Mouse (Mus musculus) liver, adult (tissue): ENCODE results near the gene Gm11492.

Experiments used
- GATA4 ChIP-seq: IDR thresholded peaks from 2 replicates; pipeline ENCODE4 v1.6.1; 2014; ENCODE audit warnings: mild to moderate bottlenecking, low read length; ENCODE audit not compliant: insufficient replicate concordance

The Gm11492 gene

GRCm38 (mm10) chr11:87566501-87566900, at the start of gene Gm11492:
TSS of gene Gm11492 (plus strand) at chr11:87566653.
- no peak for TF ChIP-seq GATA4

GRCm38 (mm10) chr11:87519260-87519659, 47.2 kb upstream of the Gm11492 start:
- no peak for TF ChIP-seq GATA4

- TF ChIP-seq GATA4 = no peak
Measured at GRCm38 (mm10) chr11:87523466-87523865, 43.0 kb upstream of the Gm11492 start.

GRCm38 (mm10) chr11:87523967-87524366, 42.5 kb upstream of the Gm11492 start:
- TF ChIP-seq GATA4 = no peak

GRCm38 (mm10) chr11:87524780-87525179, 41.7 kb upstream of the Gm11492 start:
- TF ChIP-seq GATA4 = no peak

GRCm38 (mm10) chr11:87527364-87527763, 39.1 kb upstream of the Gm11492 start:
- TF ChIP-seq GATA4 = no peak

- no peak for TF ChIP-seq GATA4
Measured at GRCm38 (mm10) chr11:87527990-87528389, 38.5 kb upstream of the Gm11492 start.

- TF ChIP-seq GATA4 = no peak
Measured at GRCm38 (mm10) chr11:87531695-87532094, 34.8 kb upstream of the Gm11492 start.

GRCm38 (mm10) chr11:87542285-87542684, 24.2 kb upstream of the Gm11492 start:
- no peak for TF ChIP-seq GATA4

- no peak for TF ChIP-seq GATA4
Measured at GRCm38 (mm10) chr11:87542906-87543305, 23.5 kb upstream of the Gm11492 start.

GRCm38 (mm10) chr11:87553342-87553741, 13.1 kb upstream of the Gm11492 start:
- TF ChIP-seq GATA4 = no peak

- no peak for TF ChIP-seq GATA4
Measured at GRCm38 (mm10) chr11:87554386-87554785, 12.1 kb upstream of the Gm11492 start.

- TF ChIP-seq GATA4 = no peak
Measured at GRCm38 (mm10) chr11:87555106-87555703, 11.2 kb upstream of the Gm11492 start.

- TF ChIP-seq GATA4 = no peak
Measured at GRCm38 (mm10) chr11:87561208-87561607, 5.2 kb upstream of the Gm11492 start.

- no peak for TF ChIP-seq GATA4
Measured at GRCm38 (mm10) chr11:87568255-87568953, 2.0 kb downstream of the Gm11492 start, which contains the start of gene Sept4. TSS of gene Sept4 (plus strand) at chr11:87568903.

- TF ChIP-seq GATA4 = no peak; the same call in 1 of the 2 replicates
Measured at GRCm38 (mm10) chr11:87570743-87571142, 4.3 kb downstream of the Gm11492 start.
